Mouse (Mus musculus) lung, postnatal 4 days (tissue): ENCODE measurements at regions not wholly inside any gene's neighbourhood (a gene's known extent, or its start where the extent isn't known, plus 50 kb on each side); places are given as distances from the start of the nearest gene placed in this dataset.

Experiments used
- DNase-seq, 2 experiments: peaks; one replicate each; pipeline ENCODE4 v3.0.0; 2021

DNA sequence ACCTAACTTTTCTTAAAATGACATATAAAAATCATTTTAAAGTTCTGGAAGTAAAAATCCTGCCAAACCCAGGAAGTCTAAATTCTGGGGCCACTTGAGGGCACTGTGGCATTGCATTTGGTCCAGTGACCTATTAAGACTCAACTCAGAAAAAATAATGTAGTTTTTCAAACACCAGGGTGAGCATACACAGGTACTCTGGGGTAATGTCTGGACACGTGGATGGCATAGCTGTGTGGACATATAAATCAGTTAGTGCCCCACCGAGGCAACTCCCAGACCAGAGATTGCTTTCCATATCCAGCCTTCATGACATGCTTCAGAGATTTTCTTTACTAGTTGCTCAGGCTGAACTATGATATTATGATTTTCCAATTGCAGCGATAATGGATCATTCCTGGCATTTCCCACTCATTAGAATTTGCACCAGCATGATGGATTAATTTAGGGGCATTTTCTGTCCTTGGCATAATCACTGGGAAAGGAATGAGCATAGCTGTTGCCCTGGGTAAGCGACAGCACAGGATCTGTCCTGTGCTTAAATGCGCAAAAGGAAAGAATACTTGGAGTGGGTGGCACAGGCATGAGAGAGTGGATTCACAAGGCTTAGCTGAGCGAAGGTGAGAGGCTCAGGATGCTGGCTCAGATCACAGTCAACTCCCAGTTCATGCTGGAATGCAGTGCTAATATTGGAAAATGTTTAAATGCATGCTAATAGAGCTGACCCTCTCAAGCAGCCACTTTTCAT lies 1526.6 kb upstream of the Cdh8 start:
- DNase-seq: no peak

DNA sequence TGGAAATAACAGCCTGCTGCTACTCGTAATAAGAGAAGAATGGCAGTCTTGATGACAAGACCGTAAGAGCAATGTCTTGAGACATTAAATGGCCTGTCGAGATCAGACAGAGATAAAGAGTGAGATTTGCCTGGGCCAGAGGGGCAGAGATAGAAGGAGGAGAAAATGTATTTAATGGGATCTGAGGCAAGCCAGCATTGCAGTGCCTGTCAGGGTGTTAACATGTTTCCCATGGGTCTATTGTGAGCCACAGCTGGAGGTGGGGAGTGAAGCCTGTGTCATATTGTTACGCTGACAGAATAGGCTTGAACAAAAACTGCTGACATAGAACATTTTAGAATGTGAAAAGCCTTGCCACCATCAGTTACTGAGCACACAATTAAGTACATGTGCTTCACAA lies 1523.3 kb upstream of the Cdh8 start:
- no peak for DNase-seq

DNA sequence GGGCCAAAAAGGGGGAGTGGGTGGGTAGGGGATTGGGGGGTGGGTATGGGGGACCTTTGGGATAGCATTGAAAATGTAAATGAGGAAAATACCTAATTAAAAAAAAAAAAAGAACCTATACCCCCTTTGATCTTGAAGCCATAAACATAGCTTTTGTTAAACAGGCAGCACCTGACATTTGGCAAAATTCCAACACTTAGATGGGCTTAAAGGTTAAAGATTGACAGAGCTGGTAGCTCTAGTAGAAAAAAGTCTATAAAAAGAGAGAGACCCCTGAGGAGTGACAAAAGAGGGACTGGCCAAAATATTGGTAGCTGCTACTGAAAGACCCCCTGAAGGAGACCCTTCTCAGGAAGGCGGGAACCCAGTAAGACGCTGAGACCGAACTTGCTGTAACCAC lies 1474.0 kb upstream of the Cdh8 start:
- DNase-seq: no peak

DNA sequence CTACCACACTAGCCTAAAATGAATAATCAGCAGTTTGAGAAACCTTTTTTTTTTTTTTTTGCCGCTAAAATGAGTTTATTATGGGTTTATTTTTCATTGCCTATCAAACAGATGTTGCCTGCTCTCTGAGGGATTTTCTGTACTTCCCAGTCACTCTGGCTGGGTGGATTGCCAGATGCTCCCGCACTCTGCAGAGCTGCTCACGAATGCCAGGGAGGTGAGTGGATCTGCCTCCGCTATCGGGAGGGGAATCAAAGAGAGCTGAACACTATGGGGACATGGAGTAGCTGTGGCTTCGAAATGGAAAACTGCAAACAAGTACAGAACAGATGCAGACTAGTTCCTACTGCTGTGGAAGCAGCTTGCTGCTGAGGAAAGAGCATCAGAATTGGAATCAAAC lies 1449.4 kb upstream of the Cdh8 start:
- DNase-seq: no peak

DNA sequence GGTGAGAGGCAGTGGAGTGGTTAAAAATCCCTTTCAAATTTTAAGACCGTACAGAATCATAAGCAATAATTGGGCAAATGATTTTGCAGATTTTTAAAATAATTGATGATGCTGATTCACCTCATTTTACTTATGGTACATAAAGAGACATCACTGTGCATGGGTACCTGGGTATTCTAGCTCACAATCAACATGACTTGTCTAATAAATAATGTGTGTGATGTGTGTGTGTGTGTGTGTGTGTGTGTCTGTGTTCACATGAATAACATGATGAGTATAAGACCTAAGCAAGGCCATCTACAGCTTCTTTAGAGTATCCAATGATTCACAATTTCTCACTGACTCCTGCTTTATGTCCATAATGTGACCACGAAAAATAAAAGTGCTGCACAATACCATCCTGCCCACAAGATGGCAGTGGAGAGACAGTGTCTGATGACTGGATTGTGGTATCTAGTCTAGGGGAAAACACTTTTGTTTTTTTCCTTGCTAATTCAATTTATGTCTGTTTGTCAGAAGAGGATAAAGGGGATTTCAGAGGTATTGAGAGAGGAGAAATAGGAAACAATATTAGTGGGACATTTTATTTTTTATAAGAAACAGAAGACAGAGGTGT lies 1434.7 kb upstream of the Cdh8 start:
- peak in 1 of 2 experiments; percentile 14 for DNase-seq
